Mouse (Mus musculus) cerebellum, adult 8-10 months (tissue): ENCODE data around the gene Myh7.
"Not testable (repeated sequence)": the region's sequence is repeated elsewhere in the genome, so short reads cannot be mapped to it uniquely, and the experiment has no call there.

Experiments used
- DNase-seq: peaks from one replicate; pipeline ENCODE4 v3.0.0; 2022

Gene Myh7

DNA sequence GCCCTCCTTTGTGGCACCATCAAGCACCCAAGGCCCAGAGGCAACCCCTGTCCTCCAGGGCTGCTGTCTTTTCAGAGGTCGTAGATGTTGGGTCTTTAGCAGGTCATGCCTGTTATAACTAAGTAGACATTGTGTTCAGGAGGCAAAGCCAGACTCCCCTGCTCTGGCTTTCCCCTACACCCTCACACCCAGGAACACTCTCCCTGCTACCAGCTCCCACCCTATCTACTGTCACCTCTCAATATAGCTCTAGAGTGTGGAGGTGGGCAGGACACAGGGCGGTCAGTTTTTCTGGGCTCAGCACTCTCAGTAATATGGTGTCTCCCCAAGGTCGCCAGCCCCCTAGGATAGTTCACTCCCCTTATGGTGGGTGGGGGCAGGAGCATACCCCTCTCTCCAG lies 26.6 kb downstream of the Myh7 start:
- DNase-seq: no peak

DNA sequence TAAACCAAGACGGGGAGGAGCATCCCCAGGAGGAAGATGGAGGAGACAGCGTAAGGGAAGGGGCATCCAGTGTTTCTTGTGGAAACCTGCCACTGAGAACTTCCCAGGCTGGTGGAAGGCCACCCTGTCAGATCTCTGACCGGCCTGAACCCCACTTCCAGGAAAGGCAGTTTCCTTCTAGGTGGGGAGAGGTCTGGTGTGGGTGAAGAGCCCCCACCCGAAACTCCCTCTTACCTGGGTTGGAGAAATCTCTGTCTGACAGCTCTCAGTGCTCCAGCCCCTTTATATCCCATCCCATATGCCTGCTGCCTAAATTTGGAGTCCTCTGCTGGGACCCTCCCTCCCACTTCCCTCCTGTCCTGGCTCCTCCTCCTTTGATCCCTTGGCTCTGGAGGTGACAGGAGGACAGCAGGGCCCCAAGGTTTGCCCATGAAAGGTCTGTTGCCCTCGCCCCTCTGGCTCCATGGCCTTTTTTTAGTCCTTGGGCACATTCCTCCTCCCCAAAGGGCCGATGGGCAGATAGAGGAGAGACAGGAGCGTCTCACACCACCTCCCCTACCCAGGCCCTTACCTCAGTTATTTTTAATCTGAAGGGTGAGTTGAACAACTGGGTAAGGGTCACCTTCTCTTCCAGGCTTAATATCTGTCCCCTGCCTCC lies 28.0 kb downstream of the Myh7 start, which contains the start of gene Myh6:
Myh6 (minus strand) TSS at position 608 of the 658 bp plus-strand sequence.
- no peak for DNase-seq

DNA sequence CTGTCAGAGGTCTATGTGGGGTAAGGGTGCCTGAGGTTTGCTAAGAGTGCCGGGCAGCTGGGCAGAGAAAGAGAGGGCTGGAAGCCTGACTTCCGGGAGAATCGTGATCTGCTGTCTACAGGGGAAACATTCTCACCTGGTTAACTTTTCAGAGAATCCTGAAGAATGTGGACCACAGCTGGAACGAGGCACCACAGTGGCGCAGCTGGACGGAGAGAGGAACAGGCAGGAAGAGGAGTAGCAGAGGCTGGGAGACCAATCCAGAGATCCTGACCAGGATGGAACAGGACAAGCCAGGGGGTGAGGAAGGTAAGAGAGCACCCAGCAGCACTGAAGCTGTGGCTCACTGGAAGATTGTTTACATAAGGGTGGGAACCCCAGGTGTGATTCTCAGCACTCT lies 28.8 kb downstream of the Myh7 start:
- no peak for DNase-seq

DNA sequence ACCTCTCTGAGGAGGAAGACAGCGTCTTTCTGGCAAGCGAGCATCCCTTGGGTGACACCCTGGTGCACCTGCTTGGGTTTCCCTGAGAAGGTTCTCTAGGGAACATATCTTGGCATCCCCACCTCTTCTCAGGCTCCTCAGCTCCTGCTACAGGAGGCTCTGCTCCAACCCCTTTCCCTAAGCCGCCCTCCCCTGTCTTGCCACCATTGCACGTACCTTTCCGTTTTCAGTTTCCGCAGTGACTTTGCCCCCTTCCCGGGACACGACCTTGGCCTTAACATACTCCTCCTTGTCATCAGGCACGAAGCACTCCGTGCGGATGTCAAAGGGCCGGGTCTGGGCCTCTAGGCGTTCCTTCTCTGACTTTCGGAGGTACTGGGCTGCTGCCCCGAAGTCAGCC lies 29.4 kb downstream of the Myh7 start:
- DNase-seq: no peak

DNA sequence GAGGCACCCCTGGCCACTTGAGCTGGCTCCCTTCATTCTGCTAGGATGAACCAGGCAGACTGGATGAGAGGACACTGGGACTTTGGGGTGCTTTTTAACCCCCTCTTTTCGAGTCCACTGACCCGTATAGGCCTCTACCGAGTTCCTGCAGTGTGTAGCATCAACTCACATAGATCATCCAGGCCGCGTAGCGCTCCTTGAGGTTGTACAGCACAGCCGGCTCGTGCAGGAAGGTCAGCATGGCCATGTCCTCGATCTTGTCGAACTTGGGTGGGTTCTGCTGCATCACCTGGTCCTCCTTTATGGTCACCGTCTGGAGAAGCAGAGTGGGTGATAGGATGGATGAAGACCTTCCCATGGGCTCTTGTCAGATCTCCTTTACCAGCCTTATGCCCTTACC lies 30.7 kb downstream of the Myh7 start:
- no peak for DNase-seq

DNA sequence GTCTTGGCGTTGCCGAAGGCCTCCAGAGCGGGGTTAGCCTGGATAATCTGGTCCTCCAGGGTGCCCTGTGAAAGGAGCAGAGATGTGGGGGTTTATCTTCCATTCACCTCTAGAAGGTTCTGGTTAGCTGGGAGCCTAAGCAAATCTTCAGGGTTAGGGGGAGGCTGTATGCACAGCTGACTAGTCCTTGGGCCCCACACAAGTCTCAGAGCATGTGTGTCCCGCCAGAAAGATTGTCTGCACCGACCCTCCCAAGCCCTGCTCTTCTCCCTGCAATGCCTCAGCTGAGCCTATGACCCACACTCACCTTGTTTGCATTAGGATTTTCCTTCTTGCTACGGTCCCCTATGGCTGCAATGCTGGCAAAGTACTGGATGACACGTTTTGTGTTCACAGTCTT lies 31.7 kb downstream of the Myh7 start:
- no peak for DNase-seq

DNA sequence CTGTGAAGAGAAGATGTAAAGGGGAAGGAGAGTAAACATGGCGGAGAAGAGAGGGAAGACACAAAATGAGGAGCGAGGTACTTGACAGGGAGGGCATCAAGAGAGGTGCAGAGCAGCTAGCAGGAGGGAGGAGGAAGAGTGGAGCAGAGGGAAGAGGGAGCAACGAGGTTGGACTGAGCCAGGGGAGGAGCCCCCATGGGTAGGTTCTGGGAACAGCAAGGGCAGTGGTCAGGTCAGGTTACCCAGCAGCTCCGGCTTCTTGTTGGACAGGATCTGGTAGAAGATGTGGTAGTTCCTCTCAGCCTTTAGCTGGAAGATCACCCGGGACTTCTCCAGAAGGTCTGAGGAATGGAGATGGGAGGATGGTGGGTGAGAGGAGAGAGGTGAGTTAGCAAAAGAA lies 32.9 kb downstream of the Myh7 start:
- no peak for DNase-seq

DNA sequence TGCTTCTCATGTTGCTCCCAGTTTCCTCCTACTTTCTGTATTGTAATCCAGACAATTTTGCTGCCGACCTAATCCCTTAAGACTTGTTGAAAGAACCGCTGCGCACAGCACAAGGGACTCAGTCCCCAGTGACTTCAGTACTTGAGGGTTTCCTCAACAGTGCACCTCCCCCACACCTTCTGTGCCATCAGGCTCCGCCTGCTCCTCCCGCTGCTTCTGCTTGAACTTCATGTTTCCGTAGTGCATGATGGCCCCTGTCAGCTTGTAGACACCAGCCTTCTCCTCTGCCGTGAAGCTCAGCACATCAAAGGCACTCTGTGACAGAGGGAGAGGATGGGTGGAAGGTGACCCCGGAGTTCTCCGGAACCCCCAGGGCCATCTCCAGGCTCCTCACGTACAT lies 33.7 kb downstream of the Myh7 start:
- no peak for DNase-seq

DNA sequence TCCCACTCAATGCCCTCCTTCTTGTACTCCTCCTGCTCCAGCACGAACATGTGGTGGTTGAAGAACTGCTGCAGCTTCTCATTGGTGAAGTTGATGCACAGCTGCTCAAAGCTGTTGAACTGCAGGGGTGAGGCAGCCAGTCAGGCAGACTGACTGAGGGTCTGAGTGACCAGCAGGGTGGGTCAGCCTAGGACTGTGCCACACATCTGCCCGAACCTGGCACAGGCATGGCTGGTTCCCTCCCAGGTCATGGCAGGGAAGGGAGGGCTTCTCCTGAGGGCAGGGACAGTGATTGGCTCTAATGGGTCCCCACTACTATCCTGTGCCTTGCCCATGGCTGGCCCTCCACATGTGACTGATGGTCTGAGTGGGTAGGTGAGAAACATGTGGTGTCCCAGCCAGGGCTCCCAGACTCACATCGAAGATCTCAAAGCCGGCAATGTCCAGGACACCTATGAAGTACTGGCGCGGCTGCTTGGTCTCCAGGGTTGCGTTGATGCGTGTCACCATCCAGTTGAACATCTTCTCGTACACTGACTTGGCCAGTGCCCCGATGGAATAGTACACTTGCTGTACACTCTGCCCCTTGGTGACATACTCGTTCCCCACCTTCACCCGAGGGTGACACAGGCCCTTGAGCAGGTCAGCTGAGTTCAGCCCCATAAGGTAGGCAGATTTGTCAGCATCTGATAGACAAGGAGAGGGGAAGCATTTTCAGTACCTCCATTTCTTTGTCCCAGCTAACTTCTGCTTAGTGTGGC lies 34.4 kb downstream of the Myh7 start:
- not testable (repeated sequence) for DNase-seq

DNA sequence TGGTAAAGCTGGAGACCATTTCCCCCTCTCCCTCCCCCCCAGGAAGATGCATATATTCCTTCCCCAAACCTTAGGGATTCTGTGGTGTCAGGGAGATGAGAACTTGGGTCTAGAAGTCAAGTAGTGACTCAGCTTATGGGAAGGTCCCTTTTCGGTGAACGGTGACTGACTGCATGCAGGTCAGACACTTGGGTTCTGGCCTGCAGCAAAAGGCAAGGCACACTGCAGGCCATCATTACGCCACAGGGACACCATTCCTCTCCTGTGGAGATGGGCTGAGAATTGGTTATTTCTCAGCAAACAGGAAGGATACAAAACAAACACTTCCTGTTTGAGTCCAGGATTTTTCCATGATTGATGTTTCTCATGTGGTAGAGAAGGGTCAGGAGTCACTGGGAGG lies 35.2 kb downstream of the Myh7 start:
- DNase-seq: no peak

DNA sequence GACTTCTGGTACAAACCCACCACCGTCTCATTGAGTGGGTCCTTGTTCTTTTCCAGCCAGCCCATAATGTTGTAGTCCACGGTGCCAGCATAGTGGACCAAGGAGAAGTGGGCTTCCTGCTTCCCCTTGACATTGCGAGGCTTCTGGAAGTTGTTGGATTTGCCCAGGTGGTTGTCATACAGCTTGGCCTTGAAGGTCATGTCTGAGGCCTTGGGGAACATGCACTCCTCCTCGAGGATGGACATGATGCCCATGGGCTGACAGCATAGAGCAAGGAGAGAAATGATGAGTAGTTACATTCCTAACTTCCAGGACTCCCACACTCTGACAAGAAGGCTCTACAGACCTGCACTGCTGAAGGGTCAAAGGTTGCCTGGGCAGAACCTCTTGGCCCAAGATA lies 35.9 kb downstream of the Myh7 start:
- no peak for DNase-seq

DNA sequence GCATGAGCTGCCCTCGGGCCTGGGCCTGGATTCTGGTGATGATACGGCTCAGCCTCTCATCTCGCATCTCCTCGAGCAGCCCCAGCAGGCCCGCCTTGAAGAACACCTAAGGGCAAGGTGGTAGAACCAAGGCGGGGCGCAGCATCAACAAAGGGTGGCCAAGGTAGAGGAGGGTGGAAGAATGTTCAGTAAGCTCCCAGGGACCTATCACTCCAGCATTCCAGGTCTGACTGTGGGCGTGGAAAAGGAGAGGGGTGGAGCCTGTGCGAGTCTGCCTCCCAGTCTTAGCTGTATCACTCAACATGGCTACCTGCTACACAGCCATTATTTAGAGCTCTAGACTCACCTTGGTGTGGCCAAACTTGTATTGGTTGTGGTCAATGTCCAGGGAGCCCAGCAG lies 37.9 kb downstream of the Myh7 start:
- DNase-seq: no peak

DNA sequence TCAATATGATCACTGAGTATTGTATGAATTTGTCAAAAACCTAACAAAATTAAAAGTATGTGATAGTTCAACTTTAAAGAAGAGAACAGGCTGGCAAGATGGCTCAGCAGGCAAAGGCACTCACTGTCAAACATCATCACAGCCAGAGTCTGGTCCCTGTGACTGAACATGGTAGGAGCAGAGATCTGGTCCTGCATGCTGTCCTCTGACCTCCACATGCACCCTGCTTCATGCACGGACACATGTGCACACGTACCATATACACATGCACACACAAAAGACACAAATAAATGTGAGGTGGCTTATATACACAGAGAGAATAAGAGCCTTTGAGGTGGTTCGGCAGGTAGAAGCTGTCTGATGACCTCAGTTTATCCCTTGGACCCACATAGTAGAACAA lies 38.9 kb downstream of the Myh7 start:
- no peak for DNase-seq

DNA sequence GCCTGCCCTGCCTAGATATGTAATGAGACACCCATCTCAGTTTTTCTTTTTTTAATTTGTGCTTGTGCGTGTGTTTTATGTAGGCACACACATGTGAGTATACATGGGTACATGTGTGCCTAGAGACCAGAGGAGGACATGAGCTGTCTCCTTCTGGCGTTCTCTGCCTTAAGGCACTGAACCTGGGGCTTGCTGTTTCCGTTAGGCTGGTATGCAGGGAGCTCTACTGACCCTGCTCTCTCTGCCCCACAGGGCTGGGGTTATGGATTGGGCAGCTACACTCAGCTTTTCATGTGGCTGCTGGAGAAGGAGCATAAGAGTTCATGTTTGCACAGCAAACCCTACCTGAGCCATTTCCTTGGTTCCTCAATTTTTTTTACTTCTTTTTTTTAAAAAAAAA lies 40.0 kb downstream of the Myh7 start:
- DNase-seq: no peak

DNA sequence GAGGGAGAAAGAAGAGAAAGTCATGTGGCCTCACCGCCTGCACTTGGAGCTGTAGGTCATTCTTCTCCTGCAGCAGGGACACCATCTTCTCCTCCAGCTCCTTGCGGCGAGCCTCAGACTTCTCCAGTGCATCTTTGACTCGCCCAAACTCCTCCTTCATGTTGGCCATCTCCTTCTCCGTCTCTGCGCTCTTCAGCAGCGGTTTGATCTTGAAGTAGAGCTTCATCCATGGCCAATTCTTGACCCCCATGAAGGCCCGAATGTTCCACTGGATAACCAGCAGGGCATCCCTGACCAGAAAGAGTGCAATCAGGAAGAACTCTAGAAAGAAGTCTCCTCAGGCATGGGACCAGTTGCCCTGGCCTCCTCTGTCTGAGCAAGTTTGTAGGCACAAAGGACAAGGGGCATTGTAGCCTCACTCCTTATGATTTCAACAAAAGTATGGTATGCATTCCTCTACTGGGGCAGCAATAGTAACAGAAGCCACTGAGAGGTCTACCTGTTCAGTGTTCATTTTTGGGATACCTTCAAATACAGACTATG lies 40.7 kb downstream of the Myh7 start:
- no peak for DNase-seq

DNA sequence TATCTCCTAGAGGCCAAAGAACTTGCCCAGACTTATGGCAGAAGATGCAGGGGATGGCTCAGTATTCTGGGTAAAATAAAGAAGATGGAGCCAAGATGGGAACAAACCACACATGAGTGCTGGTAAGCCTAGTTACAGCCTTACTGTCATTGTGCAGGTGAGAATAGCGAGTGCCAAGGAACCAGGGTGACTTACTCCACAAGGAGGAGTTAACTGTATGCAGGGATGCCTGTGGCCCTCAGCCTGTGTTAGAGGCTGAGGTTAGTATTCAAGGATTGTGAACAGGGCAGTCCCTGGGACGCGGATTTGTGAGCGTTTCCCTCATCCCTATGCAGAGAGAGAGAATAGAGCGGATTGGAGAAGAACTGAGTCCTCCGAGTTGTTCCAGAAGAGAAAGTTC lies 42.8 kb downstream of the Myh7 start:
- DNase-seq: no peak

DNA sequence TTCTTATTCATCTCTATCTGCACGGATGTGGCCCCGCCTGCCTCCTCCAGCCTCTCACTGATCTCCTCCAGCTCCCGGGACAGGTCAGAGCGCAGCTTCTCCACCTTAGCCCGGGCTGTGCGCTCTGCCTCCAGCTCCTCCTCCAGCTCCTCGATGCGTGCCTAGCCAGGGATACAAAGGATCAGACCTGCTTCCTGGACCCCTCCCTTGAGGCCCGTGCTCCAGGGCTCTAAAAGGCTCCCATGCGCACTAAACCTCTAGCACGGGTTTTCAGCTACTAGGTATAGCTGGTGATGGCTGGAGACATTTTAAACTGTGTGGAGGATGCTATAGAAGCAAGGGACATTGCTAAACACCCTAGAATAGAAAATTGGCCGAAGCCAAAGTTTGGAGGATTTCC lies 43.9 kb downstream of the Myh7 start:
- DNase-seq: no peak

DNA sequence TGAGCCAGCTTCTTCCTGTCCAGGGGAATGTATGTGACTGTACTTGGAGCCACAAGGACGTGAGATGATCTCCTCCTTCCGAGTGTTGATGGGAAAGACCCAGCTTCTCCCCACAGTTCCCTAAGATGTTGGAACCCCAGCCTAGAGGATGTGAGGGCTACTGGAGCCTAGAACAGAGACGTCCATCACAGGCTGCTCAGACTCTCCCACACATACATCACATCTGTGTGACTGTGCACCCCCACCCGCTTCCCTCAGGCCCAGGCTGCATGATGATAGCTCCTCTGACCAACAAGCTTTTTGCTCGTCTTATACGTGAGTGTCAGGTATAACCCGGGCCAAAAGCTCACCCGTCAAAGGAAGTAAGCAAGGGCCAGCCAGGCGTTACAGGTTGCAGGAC lies 45.6 kb downstream of the Myh7 start:
- no peak for DNase-seq

DNA sequence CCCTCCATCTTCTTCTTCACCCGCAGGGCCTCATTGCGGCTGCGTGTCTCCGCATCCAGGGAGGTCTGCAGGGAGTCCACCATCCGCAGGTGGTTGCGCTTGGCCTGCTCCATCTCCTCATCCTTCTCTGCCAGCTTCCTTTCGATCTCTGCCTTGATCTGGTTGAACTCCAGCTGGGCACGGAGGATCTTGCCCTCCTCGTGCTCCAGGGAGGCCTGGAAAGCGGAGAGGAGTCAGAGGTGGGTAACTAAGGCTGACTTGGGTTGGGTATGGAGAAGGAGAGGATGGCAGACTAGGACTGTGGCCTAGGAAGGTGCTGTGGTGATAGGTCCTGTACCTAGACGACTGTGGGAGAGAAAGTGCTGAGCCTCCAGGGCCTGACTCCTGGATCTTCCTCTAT lies 47.4 kb downstream of the Myh7 start:
- not testable (repeated sequence) for DNase-seq

DNA sequence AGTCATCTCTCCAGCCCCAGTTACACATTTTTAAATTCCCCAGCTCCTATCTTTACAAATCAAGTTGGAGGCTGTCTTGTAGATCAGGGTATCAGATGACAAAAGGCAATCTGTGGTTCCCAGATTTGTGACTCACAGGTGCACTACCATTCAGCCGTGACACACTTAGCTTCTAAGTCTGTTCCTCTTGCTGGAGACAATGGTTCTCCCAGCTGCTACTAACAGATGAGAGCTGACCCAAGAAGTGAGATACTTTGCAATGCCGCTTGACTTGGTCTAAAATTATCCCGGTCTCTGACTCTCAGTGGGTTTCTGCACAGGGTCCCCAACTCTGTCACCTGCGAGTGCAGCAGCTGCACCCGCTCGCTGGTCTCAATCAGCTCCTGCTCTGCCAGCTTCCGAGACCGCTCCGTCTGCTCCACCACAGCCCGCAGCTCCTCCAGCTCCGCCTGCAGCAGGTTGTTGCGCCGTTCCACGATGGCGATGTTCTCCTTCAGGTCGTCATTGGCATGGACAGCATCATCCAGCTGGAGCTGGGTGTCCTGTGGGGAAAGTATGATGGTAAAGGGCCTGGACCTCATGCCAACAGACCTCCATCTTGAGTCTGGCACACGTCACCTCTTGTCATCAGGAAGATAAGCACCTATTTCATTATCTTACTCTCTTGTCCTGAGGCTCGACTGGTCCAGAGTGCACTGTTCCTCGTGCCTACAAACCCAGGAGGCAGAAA lies 48.3 kb downstream of the Myh7 start:
- no peak for DNase-seq

DNA sequence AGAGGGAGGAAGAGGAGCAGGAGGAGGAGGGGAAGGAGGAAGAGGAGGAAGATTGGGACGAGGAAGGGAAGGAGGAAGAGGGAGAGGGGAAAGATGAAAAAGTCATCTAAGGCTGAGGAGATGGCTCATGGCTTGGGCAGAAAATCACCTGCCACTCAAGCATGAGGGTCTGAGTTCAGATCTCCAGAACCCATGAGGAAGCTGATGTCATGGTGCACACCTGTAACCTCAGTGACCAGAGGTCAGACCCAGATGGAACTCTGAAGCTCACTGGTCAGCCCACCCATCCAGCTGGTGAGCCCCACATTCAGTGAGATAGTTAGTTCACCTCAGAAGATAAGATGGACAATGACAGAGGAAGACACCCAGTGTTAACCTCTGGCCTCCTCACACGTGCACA lies 49.5 kb downstream of the Myh7 start:
- no peak for DNase-seq

DNA sequence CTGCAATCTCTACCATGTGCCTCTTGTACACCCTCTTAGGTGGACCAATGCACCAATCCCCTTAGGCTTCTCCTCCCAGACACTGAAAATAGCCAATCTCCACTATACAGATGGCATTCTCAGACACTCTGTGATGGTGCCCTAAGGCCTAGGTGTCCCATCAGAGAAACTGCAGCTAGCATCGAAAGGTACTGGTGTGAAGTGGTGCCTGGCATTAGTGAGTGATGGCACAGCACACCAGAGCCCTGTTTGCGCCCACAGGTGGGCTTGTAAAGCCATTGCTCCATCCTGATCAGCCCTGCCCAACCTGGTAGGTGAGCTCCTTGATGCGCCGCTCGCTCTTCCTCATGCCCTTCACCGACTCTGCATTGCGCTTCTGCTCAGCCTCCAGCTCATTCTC lies 50.5 kb downstream of the Myh7 start:
- DNase-seq: no peak

DNA sequence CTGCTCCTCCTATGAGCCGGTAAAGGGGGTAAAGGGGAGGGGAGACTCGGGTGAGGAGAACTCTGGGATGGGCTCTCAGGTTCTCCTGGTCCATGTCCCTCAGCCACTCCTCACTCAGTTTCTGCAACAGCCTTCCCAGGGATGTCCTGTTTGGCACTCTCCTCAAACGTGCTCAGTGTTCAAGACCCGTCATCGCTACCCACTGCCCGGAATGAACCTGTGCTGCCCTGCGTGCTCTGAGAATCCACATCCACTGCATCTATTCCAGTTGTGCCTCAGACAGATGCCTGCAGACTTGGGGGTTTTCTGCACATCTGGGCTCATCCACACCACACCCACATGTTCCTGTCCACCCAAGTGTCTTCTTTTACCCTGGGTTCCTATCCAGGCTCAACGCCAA lies 51.9 kb downstream of the Myh7 start:
- no peak for DNase-seq
